Mouse (Mus musculus) limb, embryonic 10.5 days (tissue): Measurements from ENCODE around the gene Sult2b1. TPM values are rescaled to one million over a fixed set of nuclear protein-coding genes. Genes with fewer than 3 reads are reported as not detected.

Experiments
- DNase-seq: peaks from one replicate; pipeline ENCODE4 v3.0.0-alpha.2; 2017; ENCODE audit warnings: low spot score
- H3K27ac ChIP-seq: fragments of 300-500 bp; sonication (generic); 2 replicates; pipeline ENCODE4 v1.5.1; 2016; ENCODE audit warnings: mild to moderate bottlenecking
- H3K27me3 ChIP-seq: fragments of 300-500 bp; sonication (generic); 2 replicates; pipeline ENCODE4 v1.6.1; 2016; ENCODE audit warnings: low read depth, mild to moderate bottlenecking; ENCODE audit not compliant: poor library complexity, severe bottlenecking
- H3K36me3 ChIP-seq: fragments of 300-500 bp; sonication (generic); 2 replicates; pipeline ENCODE4 v1.6.1; 2016; ENCODE audit warnings: mild to moderate bottlenecking, moderate library complexity
- H3K4me1 ChIP-seq: fragments of 300-500 bp; sonication (generic); 2 replicates; pipeline ENCODE4 v1.6.1; 2016
- H3K4me3 ChIP-seq: fragments of 300-500 bp; sonication (generic); 2 replicates; pipeline ENCODE4 v1.5.1; 2016; ENCODE audit warnings: mild to moderate bottlenecking, moderate library complexity
- H3K9me3 ChIP-seq: fragments of 300-500 bp; sonication (generic); replicated peaks from 2 replicates; pipeline ENCODE4 v1.6.1; 2016; ENCODE audit warnings: mild to moderate bottlenecking
- WGBS: fragments of 180-500 bp; shearing (Covaris S2); methylation state at CpG from one replicate; pipeline ENCODE4 v1.1.7; 2016; 5-methylcytosine and 5-hydroxymethylcytosine counted together
- polyA plus RNA-seq: library from polyadenylated mRNA; unstranded; fragments of >200 nt; fragmentation: Nextera tagmentation; extraction: Ambion mirVana; gene quantifications from 2 replicates; pipeline ENCODE4 v1.2.1, GENCODE M21; 2016

The Sult2b1 gene
- polyA plus RNA-seq, 1 experiment from 2014 or later, result 2.1 TPM

DNA sequence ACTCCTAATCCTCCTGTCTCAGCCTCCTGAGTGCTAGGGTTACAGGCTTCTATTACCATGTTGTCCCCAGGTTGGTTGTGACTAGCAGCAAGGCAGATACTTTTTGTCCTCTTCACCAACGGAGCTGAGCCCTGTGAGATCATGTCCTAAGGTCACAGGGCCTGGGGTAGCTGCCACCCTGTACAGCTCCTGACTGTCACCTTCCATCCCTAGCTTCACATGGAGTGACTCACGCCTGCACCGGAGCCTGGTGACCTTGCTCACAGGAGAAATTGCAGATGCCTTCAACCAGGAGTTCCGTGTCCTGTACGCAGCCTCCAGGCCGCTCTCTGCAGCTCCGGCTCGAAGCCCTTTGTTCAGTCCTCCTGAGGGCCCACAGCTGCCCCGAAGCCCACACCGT lies 58.0 kb downstream of the Sult2b1 start:
- Histone ChIP-seq H3K4me3 (no peak overlapping the region), H3K27me3 (no peaks in the 10 kb centered on the region), H3K36me3 (peaks cover 90% of the 10 kb centered on the region), H3K27ac (no peak overlapping the region), H3K4me1 (peaks cover 26% of the 10 kb centered on the region), H3K9me3 (no peaks in the 10 kb centered on the region)
- no peak for DNase-seq
- WGBS, result 94% methylated on average over 10 of the region's 10 CpGs

DNA sequence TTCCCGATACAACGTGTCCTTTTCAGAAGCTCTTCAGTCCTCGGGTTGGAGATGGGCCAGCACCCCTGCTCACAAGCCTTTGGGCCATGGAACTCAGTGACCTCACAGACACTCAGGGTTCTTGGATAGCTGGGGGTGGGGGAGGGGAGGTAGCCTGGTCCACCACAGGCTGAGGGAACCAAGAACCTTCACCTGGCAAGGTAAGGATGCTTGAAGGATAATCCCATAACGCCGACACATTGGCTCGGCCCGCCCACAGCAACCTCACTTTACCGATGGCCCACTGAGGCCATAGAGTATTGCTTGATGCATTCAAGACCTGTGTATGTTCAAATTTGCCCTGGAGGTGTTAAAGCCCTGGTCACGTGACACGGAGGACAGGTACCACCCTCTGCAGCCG lies 58.8 kb downstream of the Sult2b1 start, which contains the start of gene Spaca4:
Gene Spaca4 (minus strand): TSS at position 101 of the 400 bp plus-strand sequence.
- H3K9me3 ChIP-seq, result no peaks in the 10 kb centered on the region
- no peak within 1 kb of the TSS for H3K27ac ChIP-seq
- peak within 1 kb of the TSS; percentile 7; the same call in 1 of the 2 replicates for H3K4me3 ChIP-seq
- 93% methylated on average over 11 of the region's 11 CpGs for WGBS
- DNase-seq, result no peak
- peaks cover 22% of the 10 kb centered on the region for H3K4me1 ChIP-seq
- no peaks in the 10 kb centered on the region for H3K27me3 ChIP-seq
- peaks cover 97% of the 10 kb centered on the region for H3K36me3 ChIP-seq

DNA sequence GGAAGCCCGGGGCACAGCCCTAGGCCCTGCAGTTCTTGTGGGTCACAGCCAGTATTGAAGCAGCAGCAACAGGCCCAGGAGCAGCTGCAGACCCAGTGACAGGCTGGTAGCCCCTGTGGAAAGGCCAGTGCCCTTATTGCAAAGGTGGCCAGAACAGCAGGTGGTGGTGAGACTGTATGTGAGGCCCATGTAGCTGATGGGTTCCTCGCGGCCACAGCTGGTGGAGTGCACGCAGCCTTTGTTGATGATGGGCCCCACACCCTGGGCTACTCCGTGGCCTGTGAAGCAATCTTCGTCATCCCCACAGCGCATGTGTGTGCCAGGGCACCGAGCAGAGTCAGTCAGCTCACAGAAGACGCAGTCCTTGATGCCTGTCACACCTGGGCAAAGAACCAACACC lies 59.3 kb downstream of the Sult2b1 start:
- WGBS, result 93% methylated on average over 9 of the region's 9 CpGs
- Histone ChIP-seq H3K36me3 (peaks cover 100% of the 10 kb centered on the region), H3K9me3 (no peaks in the 10 kb centered on the region), H3K4me3 (no peak overlapping the region), H3K27me3 (no peaks in the 10 kb centered on the region), H3K4me1 (peaks cover 20% of the 10 kb centered on the region), H3K27ac (no peak overlapping the region)
- DNase-seq, result no peak

DNA sequence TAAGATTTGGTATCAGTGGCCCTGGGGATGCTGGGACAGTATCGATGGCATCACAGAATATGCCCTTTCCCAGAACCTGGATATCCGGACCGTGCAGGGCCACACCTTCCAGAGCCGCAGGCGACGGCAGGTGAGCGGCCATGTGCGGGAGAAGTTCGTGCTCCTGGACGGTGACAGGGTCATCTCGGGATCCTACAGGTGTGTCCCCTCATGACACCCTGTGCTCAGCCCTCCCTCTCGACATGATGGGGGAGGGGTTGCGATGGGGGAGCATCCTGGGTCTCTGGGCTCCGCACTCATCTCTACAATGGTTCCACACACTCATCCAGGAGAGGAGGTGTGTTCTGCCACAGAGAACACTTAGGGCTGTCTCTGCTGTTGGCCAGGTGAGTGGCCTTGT lies 60.7 kb downstream of the Sult2b1 start:
- H3K36me3 ChIP-seq, result peaks cover 100% of the 10 kb centered on the region
- H3K27me3 ChIP-seq, result no peaks in the 10 kb centered on the region
- WGBS, result 93% methylated on average over 14 of the region's 14 CpGs

DNA sequence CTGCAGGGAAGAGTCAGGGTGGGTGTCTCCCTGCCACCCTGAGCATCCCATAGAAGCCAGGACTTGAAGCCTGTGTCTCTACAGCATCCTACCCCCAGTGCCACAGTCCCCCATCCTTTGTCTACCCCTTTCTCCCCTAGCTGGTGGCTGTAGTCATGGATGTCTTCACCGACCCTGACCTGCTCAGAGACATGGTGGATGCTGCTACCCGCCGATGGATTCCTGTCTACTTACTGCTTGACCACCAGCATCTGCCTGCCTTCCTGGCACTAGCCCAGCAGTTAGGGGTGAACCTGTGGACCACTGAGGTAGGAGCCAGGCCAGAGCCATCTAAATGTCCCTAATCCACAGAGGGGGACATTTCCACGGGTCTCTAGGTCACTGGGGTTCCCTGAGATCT lies 61.2 kb downstream of the Sult2b1 start:
- Histone ChIP-seq H3K27ac (no peak overlapping the region), H3K4me1 (peaks cover 30% of the 10 kb centered on the region), H3K4me3 (no peak overlapping the region), H3K9me3 (no peaks in the 10 kb centered on the region), H3K36me3 (peaks cover 97% of the 10 kb centered on the region), H3K27me3 (no peaks in the 10 kb centered on the region)
- DNase-seq, result no peak
- 88% methylated on average over 4 of the region's 4 CpGs for WGBS

More for the DNA sequence above, 60.7 kb downstream of the Sult2b1 start:
- no peaks in the 10 kb centered on the region for H3K9me3 ChIP-seq
- H3K27ac ChIP-seq, result no peak overlapping the region
- no peak overlapping the region for H3K4me3 ChIP-seq
- DNase-seq, result no peak
- peaks cover 29% of the 10 kb centered on the region for H3K4me1 ChIP-seq

DNA sequence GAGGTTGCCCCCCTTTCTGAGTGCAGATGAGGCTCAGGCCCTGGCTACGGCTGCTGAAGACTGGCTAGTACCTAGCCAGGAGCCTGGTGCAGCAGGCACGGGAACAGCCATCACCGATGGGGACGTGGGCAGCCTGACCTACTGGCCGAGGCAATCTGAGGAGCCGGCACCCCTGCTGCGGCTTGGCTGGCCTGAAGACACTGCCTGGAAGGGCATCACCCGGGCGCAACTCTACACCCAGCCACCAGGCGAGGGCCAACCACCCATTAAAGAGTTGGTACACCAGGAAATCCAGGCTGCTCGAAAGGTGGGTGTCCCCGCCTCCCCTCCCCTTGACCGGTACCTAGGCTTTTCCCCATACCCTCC lies 62.1 kb downstream of the Sult2b1 start:
- no peak for DNase-seq
- peak overlapping the region; percentile 10; the same call in 1 of the 2 replicates for H3K4me3 ChIP-seq

DNA sequence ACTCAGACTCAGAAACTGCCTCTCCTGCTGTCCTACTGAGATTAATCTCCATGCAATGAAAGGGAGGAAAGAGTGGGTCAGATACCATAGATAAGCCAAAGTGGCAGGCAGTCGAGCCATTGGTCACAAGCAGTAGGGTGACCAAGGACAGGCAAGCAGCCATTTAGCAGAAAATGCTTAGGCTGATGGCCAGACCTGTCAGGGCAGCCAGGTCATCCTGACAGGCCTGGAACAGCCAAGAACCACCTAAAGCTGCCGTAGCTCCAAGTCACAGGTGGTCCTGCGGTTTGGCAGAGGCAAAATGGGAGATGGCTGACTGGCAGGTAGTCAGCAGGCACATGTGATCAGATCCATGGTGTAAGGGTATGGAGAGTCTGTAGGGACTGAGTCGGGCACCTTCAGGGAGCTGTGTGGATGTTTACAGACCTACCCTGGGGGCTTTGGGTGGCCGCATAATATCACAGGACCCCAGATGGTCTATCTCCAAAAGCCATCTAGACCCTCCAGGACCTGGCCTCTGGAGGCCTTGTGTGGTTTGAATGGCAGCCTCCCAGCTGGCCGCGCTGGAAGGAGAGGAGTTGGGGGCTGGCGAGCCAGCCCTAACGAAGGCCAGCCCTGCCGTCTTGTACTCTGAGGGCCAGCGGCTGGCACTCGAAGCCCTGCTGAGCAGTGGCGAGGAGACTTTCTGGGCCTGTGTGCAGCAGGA lies 62.7 kb downstream of the Sult2b1 start:
- H3K4me3 ChIP-seq, result peak overlapping the region; percentile 10; the same call in 1 of the 2 replicates
- H3K36me3 ChIP-seq, result peaks cover 82% of the 10 kb centered on the region
- peaks cover 35% of the 10 kb centered on the region for H3K4me1 ChIP-seq
- H3K27me3 ChIP-seq, result no peaks in the 10 kb centered on the region
- no peak for DNase-seq
- no peaks in the 10 kb centered on the region for H3K9me3 ChIP-seq
- H3K27ac ChIP-seq, result peak overlapping the region; percentile 19; the same call in 1 of the 2 replicates
- 66% methylated on average over 13 of the region's 13 CpGs for whole genome bisulfite sequencing

More for the DNA sequence above, 62.1 kb downstream of the Sult2b1 start:
- Histone ChIP-seq H3K9me3 (no peaks in the 10 kb centered on the region), H3K36me3 (peaks cover 87% of the 10 kb centered on the region), H3K27ac (peak overlapping the region; percentile 19; the same call in 1 of the 2 replicates), H3K27me3 (no peaks in the 10 kb centered on the region), H3K4me1 (peaks cover 30% of the 10 kb centered on the region)
- WGBS, result 75% methylated on average over 13 of the region's 13 CpGs

DNA sequence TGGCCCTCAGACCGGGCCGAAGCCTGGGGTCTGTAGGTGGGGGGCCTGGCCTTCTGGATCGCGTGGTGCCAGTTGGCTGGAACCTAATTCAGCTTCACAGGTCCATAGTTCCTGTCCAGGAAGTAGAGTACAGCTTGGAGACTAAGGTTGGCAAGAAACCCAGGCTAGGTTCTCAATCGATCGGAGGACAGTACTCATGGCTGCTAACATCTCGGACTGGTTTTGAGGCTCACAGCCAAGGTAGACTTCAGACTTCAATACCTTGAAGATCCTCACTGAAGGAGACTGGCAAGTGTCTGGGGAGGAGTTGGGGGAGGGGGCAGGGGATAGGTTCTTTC lies 63.3 kb downstream of the Sult2b1 start:
- no peak for DNase-seq
- H3K4me3 ChIP-seq, result no peak overlapping the region
- H3K36me3 ChIP-seq, result peaks cover 76% of the 10 kb centered on the region
- H3K27ac ChIP-seq, result no peak overlapping the region
- H3K4me1 ChIP-seq, result peaks cover 41% of the 10 kb centered on the region
- WGBS, result 82% methylated on average over 7 of the region's 7 CpGs
- no peaks in the 10 kb centered on the region for H3K27me3 ChIP-seq
- no peaks in the 10 kb centered on the region for H3K9me3 ChIP-seq

DNA sequence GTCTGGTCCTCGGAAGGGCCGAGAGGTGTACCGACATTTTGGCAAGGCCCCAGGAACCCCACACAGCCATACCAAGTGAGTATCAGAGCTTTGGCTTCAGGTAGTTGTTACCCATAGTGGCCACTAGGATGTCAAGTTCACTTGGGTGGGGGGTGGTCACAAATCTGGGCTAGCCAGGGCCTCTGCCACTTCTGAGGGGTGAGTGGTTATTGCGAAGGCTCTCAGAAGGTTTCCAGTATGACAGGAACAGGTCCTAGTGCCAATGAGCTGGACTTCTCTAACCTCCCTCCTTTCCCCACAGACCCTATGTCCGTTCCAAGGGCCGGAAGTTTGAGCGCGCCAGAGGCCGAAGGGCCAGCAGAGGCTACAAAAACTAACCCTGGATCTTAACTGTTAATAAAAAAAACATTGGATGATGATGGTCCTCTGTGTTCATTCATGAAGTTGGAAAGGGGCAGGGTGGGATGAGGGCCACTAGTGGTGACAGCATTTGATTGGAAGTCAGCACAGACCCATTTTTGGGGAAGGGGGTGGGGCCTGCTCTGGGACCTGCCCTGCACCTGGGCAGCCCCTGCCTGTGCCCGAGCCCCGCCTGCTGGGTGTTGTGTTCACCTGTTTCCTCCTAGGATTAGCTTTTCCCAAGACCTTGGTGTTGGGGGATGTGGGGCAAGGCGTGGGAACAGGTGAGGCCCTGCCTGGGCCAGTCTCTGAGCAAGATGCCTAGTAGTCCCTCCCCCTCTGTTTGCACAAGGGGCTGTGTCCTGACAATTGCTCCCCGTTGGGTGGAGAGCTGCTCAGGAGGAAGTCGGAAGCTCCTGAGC lies 63.8 kb downstream of the Sult2b1 start, which contains the start of gene Fam83e:
Gene Fam83e (plus strand): TSS at position 800 of the 821 bp plus-strand sequence.
- H3K27ac ChIP-seq, result peak within 1 kb of the TSS; percentile 19; the same call in 1 of the 2 replicates
- peaks cover 46% of the 10 kb centered on the region for H3K4me1 ChIP-seq
- DNase-seq, result no peak
- H3K27me3 ChIP-seq, result no peaks in the 10 kb centered on the region
- 84% methylated on average over 14 of the region's 14 CpGs for WGBS
- no peaks in the 10 kb centered on the region for H3K9me3 ChIP-seq
- H3K4me3 ChIP-seq, result peak within 1 kb of the TSS; percentile 74; the same call in 1 of the 2 replicates
- peaks cover 70% of the 10 kb centered on the region for H3K36me3 ChIP-seq

DNA sequence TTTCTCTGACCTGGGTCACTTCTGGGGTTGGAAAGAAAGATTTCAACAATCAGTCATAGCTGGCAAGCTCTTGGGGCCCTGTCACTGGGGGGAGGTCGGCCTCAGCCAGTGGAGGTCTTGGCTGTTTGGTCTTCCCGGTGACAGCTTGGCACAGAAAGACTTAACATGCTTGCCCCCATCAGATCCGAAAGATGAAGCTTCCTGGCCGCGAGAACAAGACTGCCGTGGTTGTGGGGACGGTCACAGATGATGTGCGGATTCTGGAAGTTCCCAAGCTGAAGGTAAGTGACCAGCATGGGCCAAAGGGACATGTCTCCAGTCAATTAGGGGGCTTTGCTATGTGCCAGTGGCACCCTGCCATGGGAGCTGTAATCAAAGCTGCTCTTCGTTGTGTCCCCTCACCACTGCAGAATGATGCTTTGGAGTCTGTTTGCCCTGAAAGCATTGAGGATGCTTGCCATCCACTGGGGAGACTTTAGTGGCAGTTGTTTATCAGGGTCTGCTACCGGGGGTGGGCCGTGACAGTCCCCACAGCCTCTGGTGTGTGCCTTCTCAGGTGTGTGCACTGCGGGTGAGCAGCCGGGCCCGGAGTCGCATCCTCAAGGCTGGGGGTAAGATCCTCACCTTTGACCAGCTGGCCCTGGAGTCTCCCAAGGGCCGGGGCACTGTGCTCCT lies 64.6 kb downstream of the Sult2b1 start:
- H3K27me3 ChIP-seq, result no peaks in the 10 kb centered on the region
- H3K4me3 ChIP-seq, result peak overlapping the region; percentile 74
- DNase-seq, result no peak
- WGBS, result 93% methylated on average over 16 of the region's 16 CpGs
- H3K27ac ChIP-seq, result no peak overlapping the region
- no peaks in the 10 kb centered on the region for H3K9me3 ChIP-seq
- peaks cover 62% of the 10 kb centered on the region for H3K36me3 ChIP-seq
- H3K4me1 ChIP-seq, result peaks cover 54% of the 10 kb centered on the region

DNA sequence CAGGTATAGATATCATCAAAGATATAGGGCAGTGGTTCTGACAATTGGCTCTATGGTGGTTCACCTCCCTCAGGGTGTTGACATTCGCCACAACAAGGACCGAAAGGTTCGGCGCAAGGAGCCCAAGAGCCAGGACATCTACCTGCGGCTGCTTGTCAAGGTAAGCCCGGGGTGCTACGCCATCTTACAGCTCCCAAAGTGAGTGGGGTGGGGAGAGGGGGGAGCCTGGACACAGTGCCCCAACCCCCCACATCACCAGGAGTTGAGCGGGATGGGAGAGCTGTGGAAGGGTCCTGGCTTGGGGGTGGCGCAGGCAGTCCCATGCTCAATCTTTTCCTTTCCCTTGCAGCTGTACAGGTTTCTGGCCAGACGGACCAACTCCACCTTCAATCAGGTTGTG lies 65.3 kb downstream of the Sult2b1 start:
- Histone ChIP-seq H3K4me1 (peaks cover 61% of the 10 kb centered on the region), H3K27me3 (no peaks in the 10 kb centered on the region), H3K4me3 (peak overlapping the region; percentile 74), H3K9me3 (no peaks in the 10 kb centered on the region), H3K27ac (peak overlapping the region; percentile 94), H3K36me3 (peaks cover 55% of the 10 kb centered on the region)
- WGBS, result 82% methylated on average over 10 of the region's 10 CpGs
- no peak for DNase-seq

DNA sequence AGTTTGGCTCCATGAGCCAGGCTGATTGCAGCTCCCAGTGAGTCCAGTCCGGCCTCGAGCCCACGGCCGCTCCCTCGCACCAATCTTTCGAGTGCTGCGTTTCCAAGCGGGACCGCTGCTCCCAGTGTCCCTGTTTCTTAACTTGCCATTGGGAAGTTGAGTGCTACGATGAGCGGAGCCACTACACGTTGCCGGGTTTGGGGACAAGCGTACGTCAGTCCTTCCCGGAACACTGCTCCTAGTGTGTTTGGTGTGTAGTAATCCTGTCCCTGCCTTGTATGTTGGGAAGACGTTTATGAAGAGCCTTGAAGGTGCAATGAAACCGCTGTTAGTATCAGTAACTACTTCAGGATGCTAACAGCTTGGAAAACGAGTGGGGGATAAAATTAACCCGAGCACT lies 66.1 kb downstream of the Sult2b1 start:
- no peak for DNase-seq
- peaks cover 51% of the 10 kb centered on the region for H3K36me3 ChIP-seq
- under 1% methylated on average over 20 of the region's 20 CpGs for WGBS
- peak overlapping the region; percentile 94 for H3K27ac ChIP-seq
- peaks cover 65% of the 10 kb centered on the region for H3K4me1 ChIP-seq
- no peaks in the 10 kb centered on the region for H3K9me3 ChIP-seq
- no peaks in the 10 kb centered on the region for H3K27me3 ChIP-seq
- H3K4me3 ChIP-seq, result peak overlapping the region; percentile 74
